Mouse (Mus musculus) activated CD4-positive, CD25-positive, alpha-beta regulatory T cell, adult 4 months (primary cell): ENCODE measurements around the gene Tspan1. TPM values are rescaled to one million over a fixed set of nuclear protein-coding genes. Genes with fewer than 3 reads are reported as not detected.

ENCODE experiments used
- ATAC-seq: one replicate; pipeline ENCODE4 v1.8.0; 2017
- polyA plus RNA-seq, 2 experiments: library from polyadenylated mRNA; unstranded; fragments of 100-300 nt; shearing (Covaris generic); gene quantifications; one replicate each; pipeline ENCODE4 v1.2.1; 2017

Tspan1 gene
- polyA plus RNA-seq, result not detected

- ATAC-seq, result no peak
These were observed at the start of gene Tspan1 for GRCm38 (mm10) chr4:116167404-116167803. TSS of gene Tspan1 (minus strand) at chr4:116167601.

- no peak for ATAC-seq
These were observed 49.6 kb upstream of the Tspan1 start for GRCm38 (mm10) chr4:116217046-116217445.

DNA sequence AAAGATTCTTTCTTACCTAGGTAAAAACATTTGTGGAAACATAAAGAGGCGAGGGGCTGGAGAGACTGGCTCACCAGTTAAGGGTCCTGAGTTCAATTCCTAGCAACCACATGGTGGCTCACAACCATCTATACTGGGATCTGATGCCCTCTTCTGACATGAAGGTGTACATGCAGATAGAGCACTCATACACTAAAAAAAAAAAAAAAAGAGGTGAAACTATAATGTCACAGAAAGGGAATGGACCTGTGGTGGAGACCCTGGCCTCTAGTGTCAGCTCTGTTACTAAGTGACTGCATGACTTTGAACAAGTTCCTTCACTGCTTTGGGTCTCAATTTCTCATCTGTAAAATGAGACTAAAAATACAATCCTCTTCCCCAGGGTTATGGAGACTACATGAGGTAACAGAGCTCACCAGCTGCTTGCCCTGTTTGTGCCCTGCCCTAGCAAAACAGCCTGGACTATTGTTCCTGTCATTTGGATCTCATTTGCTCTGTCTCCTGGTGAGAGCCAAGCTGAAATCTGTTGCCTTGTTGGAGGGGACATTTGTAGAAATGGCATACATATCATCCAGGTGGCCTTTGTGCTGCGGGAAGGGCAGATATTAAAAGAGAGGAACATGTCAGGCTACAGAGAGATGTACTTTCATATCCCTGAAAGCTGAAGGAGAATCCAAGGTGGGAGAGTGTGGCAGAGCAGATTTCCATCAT lies 48.6 kb upstream of the Tspan1 start:
- no peak for ATAC-seq

GRCm38 (mm10) chr4:116208891-116209290 lies 41.5 kb upstream of the Tspan1 start:
- ATAC-seq, result no peak

DNA sequence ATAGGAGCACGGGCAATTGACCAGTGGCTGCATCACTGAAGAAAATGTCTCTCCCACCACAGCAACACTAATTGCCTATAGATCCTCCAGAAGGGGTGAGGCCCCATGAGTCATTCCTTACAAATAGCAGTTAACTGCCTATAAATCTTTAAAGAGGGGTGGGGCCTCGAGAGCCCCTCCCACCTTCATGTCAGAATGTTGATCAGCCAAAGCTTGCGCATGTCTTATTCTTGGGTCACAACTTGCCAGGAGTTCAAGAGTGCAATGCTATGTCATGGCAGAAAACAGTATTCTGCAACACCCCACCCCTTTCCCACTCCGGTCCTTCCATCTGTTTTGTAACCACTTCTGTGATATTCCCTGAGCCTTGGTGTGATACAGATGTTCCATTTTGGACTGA lies 39.1 kb upstream of the Tspan1 start:
- ATAC-seq, result no peak

- no peak for ATAC-seq
These were observed 37.0 kb upstream of the Tspan1 start for GRCm38 (mm10) chr4:116204422-116204821.

- no peak for ATAC-seq
These were observed 31.0 kb upstream of the Tspan1 start for GRCm38 (mm10) chr4:116198422-116198821.

DNA sequence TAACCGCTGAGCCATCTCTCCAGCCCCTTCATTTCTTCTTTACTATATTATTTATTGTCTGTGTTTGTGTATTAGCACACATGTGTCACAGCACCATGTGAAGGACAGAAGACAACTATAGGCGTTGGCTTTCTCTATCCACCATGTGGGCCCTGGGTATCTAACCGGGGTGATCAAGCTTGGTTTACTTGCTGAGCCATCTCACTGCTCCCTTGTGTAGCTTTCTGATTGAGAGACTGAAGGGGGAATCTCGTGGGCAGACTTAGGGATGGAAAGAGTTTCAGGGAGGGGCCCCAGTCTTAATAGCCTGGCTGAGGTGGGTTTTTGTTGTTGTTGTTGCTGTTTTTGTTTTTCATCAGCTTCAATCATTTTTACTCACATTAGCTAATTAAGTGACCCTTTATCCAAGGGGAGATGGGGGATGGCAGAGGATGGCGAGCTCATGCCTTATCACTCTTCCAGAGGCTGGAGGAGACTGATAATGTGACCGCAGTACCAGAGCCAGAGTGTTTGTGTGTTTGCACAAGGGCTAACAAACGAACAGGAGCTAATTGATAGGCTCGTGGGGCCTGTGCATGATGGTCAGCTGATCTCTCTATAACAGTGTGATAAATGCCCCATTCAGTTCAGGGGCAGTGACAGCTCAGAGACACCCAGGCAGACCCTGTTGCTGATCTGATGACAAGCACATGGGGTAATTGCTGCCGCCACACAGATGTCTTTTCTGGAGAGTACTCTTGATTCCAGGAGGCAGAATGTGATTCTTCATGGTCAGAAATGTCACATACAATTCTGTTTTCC lies 26.4 kb upstream of the Tspan1 start:
- no peak for ATAC-seq

DNA sequence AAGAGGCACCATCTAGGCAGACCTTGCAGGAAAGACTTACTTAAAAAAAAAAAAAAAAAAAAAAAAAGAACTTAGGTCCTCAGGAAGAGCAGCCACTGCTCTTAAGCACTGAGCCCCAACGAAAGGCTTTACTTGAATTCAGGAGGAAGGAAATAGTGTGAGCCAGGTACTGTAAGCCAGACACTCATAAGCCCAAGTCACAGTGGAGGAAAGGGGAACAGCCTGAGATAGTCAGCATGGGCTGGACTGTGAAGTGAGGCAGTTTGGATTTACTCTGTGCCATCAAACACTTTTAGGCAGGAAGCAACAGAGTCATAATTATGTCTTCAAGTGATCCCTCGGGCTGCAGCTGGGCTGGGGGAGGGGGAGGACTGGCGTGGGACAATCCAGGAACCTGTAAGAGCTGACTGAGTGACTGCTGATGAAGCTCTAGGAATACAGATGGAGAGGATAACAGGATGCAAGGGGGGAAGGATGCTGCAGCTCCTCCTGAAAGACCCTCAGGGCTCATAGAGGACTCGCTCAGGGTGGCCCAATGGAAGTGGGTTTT lies 25.0 kb upstream of the Tspan1 start:
- ATAC-seq, result no peak

GRCm38 (mm10) chr4:116185083-116185482 lies 17.7 kb upstream of the Tspan1 start:
- peak; percentile 40 for ATAC-seq

GRCm38 (mm10) chr4:116182745-116183144 lies 15.3 kb upstream of the Tspan1 start:
- no peak for ATAC-seq

GRCm38 (mm10) chr4:116182079-116182478 lies 14.7 kb upstream of the Tspan1 start:
- ATAC-seq, result no peak

- no peak for ATAC-seq
These were observed 9.7 kb upstream of the Tspan1 start for GRCm38 (mm10) chr4:116177140-116177539.

GRCm38 (mm10) chr4:116176543-116176988 lies 9.2 kb upstream of the Tspan1 start:
- no peak for ATAC-seq

GRCm38 (mm10) chr4:116175711-116176542 lies 8.5 kb upstream of the Tspan1 start:
- ATAC-seq, result no peak

- no peak for ATAC-seq
These were observed 7.7 kb upstream of the Tspan1 start for GRCm38 (mm10) chr4:116175136-116175535.

- ATAC-seq, result no peak
These were observed 7.2 kb upstream of the Tspan1 start for GRCm38 (mm10) chr4:116174466-116175116.

DNA sequence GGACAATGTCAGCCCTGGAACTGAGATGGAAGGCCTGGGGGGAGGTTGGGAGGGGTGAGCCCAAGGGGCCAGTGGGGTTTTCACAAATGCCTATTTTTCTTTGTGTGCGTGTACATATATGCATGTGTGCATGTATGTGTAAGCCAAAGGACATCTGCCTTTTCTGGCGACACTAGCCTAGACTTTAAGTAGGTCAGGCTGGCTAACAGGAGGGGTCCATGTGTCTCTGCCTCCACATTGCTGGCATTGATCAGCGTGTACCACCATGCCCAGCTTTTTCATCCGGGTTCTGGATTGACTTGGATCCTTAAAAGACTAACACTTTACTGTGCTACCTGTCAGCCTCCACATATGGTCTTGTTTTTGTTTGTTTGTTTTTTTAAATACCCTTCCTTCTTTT lies 6.4 kb upstream of the Tspan1 start:
- ATAC-seq, result no peak

DNA sequence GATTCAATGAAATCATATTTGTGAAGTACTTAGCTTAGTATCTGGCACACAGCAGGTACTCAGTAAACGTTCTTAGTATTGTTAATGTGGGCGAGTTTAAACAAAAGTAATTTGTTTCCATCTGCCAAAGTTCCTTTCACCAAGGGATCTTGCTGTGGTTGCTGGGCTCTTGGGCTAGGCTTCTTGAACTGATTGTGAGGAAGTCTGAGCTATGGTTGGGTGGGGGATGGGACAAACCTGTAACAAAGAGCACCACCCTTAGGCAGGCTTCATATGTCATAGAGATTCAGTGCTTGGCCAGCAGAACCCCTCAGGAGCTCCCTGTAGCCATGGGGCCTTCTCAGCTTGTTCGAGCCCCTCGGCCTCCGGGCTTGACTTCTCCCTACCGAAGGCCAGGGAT lies 5.7 kb upstream of the Tspan1 start, which contains the start of the genes 1700042G07Rik and Gm49337:
Gene 1700042G07Rik, plus strand, starts transcription at position 301 of the 400 bp plus-strand sequence.
Gene Gm49337, plus strand, starts transcription at position 313 of the 400 bp plus-strand sequence.
- ATAC-seq, result no peak

DNA sequence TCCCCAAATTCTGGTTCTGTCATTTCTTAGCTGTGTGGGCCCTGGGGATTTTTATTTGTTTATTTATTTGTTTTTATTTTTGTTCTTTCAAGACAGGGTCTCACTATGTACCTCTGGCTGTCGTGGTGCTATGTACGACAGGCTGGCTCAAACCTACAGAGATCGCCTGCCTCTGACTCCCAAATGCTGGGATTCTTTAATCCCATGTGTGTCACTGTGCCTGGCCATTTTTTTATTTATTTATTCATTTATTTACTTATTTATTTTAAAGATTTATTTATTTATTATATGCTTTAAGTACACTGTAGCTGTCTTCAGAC lies 1.9 kb upstream of the Tspan1 start:
- ATAC-seq, result no peak

GRCm38 (mm10) chr4:116168617-116169352 lies 1.4 kb upstream of the Tspan1 start:
- peak; percentile 62 for ATAC-seq
